Mouse (Mus musculus) C2C12 (cell line): ENCODE measurements around the gene Galnt7.

Experiments
- CTCF ChIP-seq: IDR thresholded peaks from one replicate; pipeline ENCODE4 v1.5.1; 2011; ENCODE audit not compliant: control insufficient read depth, insufficient read depth, insufficient read length
- MAX ChIP-seq: IDR thresholded peaks from one replicate; pipeline ENCODE4 v1.6.1; 2011; ENCODE audit warnings: mild to moderate bottlenecking, control low read depth
- MYOD1 ChIP-seq: IDR thresholded peaks from one replicate; pipeline ENCODE4 v1.6.1; 2011; ENCODE audit warnings: low read depth; ENCODE audit not compliant: control insufficient read depth, insufficient read length
- USF1 ChIP-seq: IDR thresholded peaks from one replicate; pipeline ENCODE4 v1.6.1; 2011; ENCODE audit warnings: low read depth, mild to moderate bottlenecking, control low read depth, moderate library complexity

DNA sequence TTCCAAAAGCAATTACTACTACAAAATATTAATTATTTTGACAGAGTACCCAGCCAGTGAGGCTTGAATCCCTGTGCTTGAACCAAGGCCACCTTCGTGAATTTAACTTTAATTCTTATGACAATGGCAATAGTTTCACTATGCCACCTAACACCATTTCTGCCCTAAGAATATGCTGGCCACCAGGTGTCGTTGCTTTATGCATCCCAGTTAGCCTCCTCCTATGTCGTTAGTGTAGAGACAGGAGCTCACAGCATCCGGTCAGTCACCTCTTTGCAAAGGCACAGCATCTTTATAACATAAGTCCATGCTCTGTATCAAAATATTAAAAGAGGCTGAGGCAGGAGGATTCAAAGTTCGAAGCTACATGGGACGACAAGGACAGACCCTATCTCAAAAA lies 79.0 kb downstream of the Galnt7 start:
- TF ChIP-seq CTCF (no peak), MYOD1 (no peak), MAX (no peak), USF1 (no peak)
